Mouse (Mus musculus) cerebral cortex, adult 2 months (tissue): ENCODE data around the gene Cldn10.

Experiments used
- WGBS: fragments of 180-500 bp; shearing (Covaris S2); methylation state at CpG from one replicate; pipeline ENCODE4 v1.1.7; 2018; 5-methylcytosine and 5-hydroxymethylcytosine counted together

Cldn10 gene

GRCm38 (mm10) chr14:118911521-118911920 is 123.8 kb downstream of the Cldn10 start:
- 85% methylated on average over 6 of the region's 6 CpGs for WGBS

- 88% methylated on average over 5 of the region's 5 CpGs for WGBS
Measured at GRCm38 (mm10) chr14:118913651-118914050, 125.9 kb downstream of the Cldn10 start.

DNA sequence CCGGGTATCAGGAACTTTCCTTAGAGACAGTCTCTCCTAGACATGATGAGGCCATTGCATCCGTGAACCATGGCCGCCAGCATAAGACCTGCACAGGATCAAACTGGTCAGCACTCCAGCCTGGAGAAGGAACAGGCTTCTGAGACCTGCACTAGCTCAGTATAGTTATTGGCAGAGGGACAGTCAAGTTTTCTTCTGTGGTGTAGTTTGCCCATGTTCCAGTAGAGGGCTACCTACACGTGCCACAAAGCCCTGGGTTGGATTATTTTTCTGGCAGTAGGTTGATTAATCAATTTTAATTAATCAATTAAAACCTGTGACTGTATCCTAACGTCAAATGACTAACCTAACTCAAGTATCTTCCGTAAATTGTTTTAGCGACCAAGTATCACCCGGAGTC is 131.3 kb downstream of the Cldn10 start:
- 72% methylated on average over 8 of the region's 8 CpGs for WGBS

GRCm38 (mm10) chr14:118920654-118921053 is 132.9 kb downstream of the Cldn10 start:
- 48% methylated on average over 7 of the region's 7 CpGs for WGBS

DNA sequence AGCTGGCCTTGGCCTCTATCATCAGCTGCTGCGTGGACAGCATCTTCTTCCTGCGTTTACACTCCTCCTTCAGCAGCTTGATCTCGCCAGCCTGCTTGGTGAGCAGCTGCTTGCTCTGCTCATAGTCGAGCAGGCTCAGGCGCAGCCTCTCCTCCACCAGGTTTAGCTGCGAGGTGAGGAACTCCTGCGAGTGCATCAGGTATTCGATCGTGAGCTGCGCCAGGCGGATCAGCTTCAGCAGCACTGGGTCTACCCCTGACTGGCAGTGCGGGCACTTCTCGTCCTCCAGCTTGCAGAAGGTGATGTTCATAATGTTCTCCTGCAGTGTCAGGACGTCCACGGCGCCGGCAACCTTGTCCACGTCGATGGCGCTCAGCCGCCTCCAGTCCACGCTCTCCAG is 134.5 kb downstream of the Cldn10 start:
- 38% methylated on average over 22 of the region's 22 CpGs for WGBS

DNA sequence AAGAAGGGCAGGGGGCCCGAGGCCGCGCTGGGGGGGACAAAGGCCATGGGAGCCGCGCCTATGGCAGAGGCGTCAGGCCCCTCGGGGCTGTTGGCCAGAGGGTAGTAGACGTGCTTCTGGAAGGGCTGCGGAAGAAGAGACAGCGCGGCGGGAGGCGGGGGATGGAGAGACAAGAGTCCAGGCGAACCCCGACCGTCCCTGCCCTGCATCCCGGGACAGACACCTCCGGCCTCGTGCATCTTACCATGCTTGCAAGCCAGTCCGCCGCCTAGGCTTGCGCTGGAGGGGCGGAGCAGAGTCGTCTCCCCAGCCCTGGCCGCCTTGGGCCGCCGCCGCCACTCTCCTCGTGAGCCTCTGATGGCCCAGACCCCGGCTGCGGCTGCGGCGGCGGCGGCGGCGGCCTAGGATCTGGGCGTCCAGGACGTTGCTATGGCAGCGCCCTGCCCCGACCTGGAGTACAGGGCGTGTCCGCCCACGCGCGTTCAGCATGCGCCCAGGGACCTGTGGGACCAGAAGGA is 135.0 kb downstream of the Cldn10 start:
- WGBS = 6% methylated on average over 47 of the region's 47 CpGs
